Mouse (Mus musculus): ENCODE results near the gene Myoz2.

GRCm38 (mm10) chr3:122996968-122997367, 37.8 kb downstream of the Myoz2 start:
- TF ChIP-seq CTCF (IDR thresholded peaks at IDR 0.05; ENCODE audit: low read depth): no peak
- no peak for TF ChIP-seq EP300 (optimal IDR thresholded peaks at IDR 0.05)
